Mouse (Mus musculus) activated CD4-positive, CD25-positive, alpha-beta regulatory T cell (primary cell): ENCODE data around the gene Olfr1242. TPM values are rescaled to one million over a fixed set of nuclear protein-coding genes. Genes with fewer than 3 reads are reported as not detected.

ENCODE experiments used
- polyA plus RNA-seq, 2 experiments: library from polyadenylated mRNA; unstranded; fragments of 100-300 nt; shearing (Covaris generic); gene quantifications; one replicate each; pipeline ENCODE4 v1.2.1; 2017

Gene Olfr1242
- polyA plus RNA-seq = not detected

GRCm38 (mm10) chr2:89498235-89498634, at the start of gene Olfr1242:
TSS of gene Olfr1242 (minus strand) at chr2:89498335.

GRCm38 (mm10) chr2:89531387-89531786, 33.3 kb upstream of the Olfr1242 start, which contains the start of gene Olfr1243:
TSS of gene Olfr1243 (minus strand) at chr2:89531487.

GRCm38 (mm10) chr2:89487026-89487425, 11.1 kb downstream of the Olfr1242 start, which contains the start of gene Olfr1241:
TSS of gene Olfr1241 (minus strand) at chr2:89487126.

GRCm38 (mm10) chr2:89442900-89443299, 55.2 kb downstream of the Olfr1242 start, which contains the start of gene Olfr1240:
TSS of gene Olfr1240 (minus strand) at chr2:89443000.

Other genes with a start within 250 kb of the Olfr1242 start
- under 1 TPM in 1 of 2 experiments, not detected in 1; 0.32 TPM for gene Olfr1228, start 244.3 kb downstream of the Olfr1242 start, polyA plus RNA-seq
- not detected for gene Olfr1229, start 210.3 kb downstream of the Olfr1242 start, polyA plus RNA-seq
- gene Olfr1230, start 201.1 kb downstream of the Olfr1242 start, polyA plus RNA-seq = not detected
- gene Olfr1231, start 191.3 kb downstream of the Olfr1242 start, polyA plus RNA-seq = under 1 TPM in 1 of 2 experiments, not detected in 1; 0.31 TPM
- gene Olfr1232, start 168.7 kb downstream of the Olfr1242 start, polyA plus RNA-seq = not detected
- under 1 TPM in 1 of 2 experiments, not detected in 1; 0.04 TPM for gene Olfr1233, start 155.9 kb downstream of the Olfr1242 start, polyA plus RNA-seq
- gene Olfr1234, start 133.5 kb downstream of the Olfr1242 start, polyA plus RNA-seq = under 1 TPM in 1 of 2 experiments, not detected in 1; 0.31 TPM
- under 1 TPM; 0.04 to 0.05 TPM for gene Olfr1238, start 88.7 kb downstream of the Olfr1242 start, polyA plus RNA-seq
- under 1 TPM in 1 of 2 experiments, not detected in 1; 0.11 TPM for gene Olfr1239, start 77.9 kb downstream of the Olfr1242 start, polyA plus RNA-seq
- gene Olfr1240, start 55.3 kb downstream of the Olfr1242 start, polyA plus RNA-seq = not detected
- not detected for gene Olfr1241, start 11.2 kb downstream of the Olfr1242 start, polyA plus RNA-seq
- not detected for gene Olfr1243, start 33.2 kb upstream of the Olfr1242 start, polyA plus RNA-seq
- gene Olfr1245, start 80.1 kb upstream of the Olfr1242 start, polyA plus RNA-seq = under 1 TPM in 1 of 2 experiments, not detected in 1; 0.10 TPM
- not detected for gene Olfr1246, start 94.8 kb upstream of the Olfr1242 start, polyA plus RNA-seq
- gene Olfr1247, start 115.8 kb upstream of the Olfr1242 start, polyA plus RNA-seq = under 1 TPM in 1 of 2 experiments, not detected in 1; 0.11 TPM
- not detected for gene Olfr1248, start 119.9 kb upstream of the Olfr1242 start, polyA plus RNA-seq
- not detected for gene Olfr1249, start 136.6 kb upstream of the Olfr1242 start, polyA plus RNA-seq
- gene Olfr1250, start 163.1 kb upstream of the Olfr1242 start, polyA plus RNA-seq = under 1 TPM; 0.04 to 0.15 TPM
- not detected for gene Olfr1251, start 173.6 kb upstream of the Olfr1242 start, polyA plus RNA-seq
- under 1 TPM in 1 of 2 experiments, not detected in 1; 0.05 TPM for gene Olfr1252, start 226.7 kb upstream of the Olfr1242 start, polyA plus RNA-seq